Mouse (Mus musculus): ENCODE data around the gene Lingo3.
"Not testable (repeated sequence)": the region's sequence is repeated elsewhere in the genome, so short reads cannot be mapped to it uniquely, and the experiment has no call there.

Gene Lingo3

GRCm38 (mm10) chr10:80819406-80819805, 24.4 kb downstream of the Lingo3 start:
- no peak for DNase-seq

GRCm38 (mm10) chr10:80818599-80819281, 25.1 kb downstream of the Lingo3 start:
- no peak for DNase-seq

- DNase-seq = not testable (repeated sequence)
Observed at GRCm38 (mm10) chr10:80817955-80818354, 25.9 kb downstream of the Lingo3 start.

- DNase-seq = no peak
Observed at GRCm38 (mm10) chr10:80817164-80817563, 26.7 kb downstream of the Lingo3 start.

- DNase-seq = not testable (repeated sequence)
Observed at GRCm38 (mm10) chr10:80816303-80816702, 27.5 kb downstream of the Lingo3 start.

- DNase-seq = no peak
Observed at GRCm38 (mm10) chr10:80814800-80815199, 29.0 kb downstream of the Lingo3 start.

GRCm38 (mm10) chr10:80813366-80813765, 30.5 kb downstream of the Lingo3 start, which contains the start of gene Jsrp1:
Jsrp1 (minus strand) TSS chr10:80813498.
- DNase-seq = no peak

- no peak for DNase-seq
Observed at GRCm38 (mm10) chr10:80812391-80813041, 31.3 kb downstream of the Lingo3 start.

- no peak for DNase-seq
Observed at GRCm38 (mm10) chr10:80810084-80810483, 33.8 kb downstream of the Lingo3 start.

GRCm38 (mm10) chr10:80808985-80809632, 34.7 kb downstream of the Lingo3 start:
- DNase-seq = no peak

GRCm38 (mm10) chr10:80808099-80808984, 35.5 kb downstream of the Lingo3 start:
- no peak for DNase-seq

- DNase-seq = peak; percentile 77
Observed at GRCm38 (mm10) chr10:80807057-80807627, 36.7 kb downstream of the Lingo3 start.

- no peak for DNase-seq
Observed at GRCm38 (mm10) chr10:80806341-80807056, 37.3 kb downstream of the Lingo3 start.

GRCm38 (mm10) chr10:80805925-80806324, 37.9 kb downstream of the Lingo3 start:
- DNase-seq = peak; percentile 83

- DNase-seq = no peak
Observed at GRCm38 (mm10) chr10:80805322-80805721, 38.5 kb downstream of the Lingo3 start.

GRCm38 (mm10) chr10:80804916-80805315, 38.9 kb downstream of the Lingo3 start, which contains the start of gene Amh:
Amh (plus strand) TSS chr10:80805243.
- DNase-seq = no peak

GRCm38 (mm10) chr10:80804340-80804739, 39.5 kb downstream of the Lingo3 start:
- no peak for DNase-seq

- no peak for DNase-seq
Observed at GRCm38 (mm10) chr10:80802996-80803395, 40.8 kb downstream of the Lingo3 start.

GRCm38 (mm10) chr10:80802204-80802912, 41.5 kb downstream of the Lingo3 start:
- no peak for DNase-seq

- no peak for DNase-seq
Observed at GRCm38 (mm10) chr10:80799070-80799566, 44.7 kb downstream of the Lingo3 start.

All from right cerebral cortex, postnatal 4 days (tissue).